ENCODE assay signal across 28 mouse cellular contexts in the genomic region with DNA sequence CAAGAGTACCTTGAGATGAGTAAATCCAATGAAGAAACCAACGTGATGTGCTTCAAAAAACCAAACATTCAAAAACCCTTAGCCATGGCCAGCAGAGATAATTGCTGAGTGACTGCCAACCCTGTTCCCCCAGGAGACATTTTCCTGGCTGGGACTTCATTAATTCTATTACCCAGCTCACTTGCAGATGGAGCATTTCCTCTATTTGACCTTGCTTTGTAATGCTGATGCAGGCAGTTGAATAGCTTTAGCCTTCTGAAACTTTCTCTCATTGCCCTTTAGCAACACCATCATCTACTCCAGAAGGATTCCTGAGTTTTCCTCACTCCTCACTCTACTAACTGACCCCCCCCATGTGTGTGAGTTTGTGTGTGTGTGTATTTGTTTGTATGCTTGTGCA. TPM values are rescaled to one million over a fixed set of nuclear protein-coding genes. Genes with fewer than 3 reads are reported as not detected.
DNase-seq lines count a peak whose midpoint lies in the region; ATAC-seq and TF ChIP-seq lines count a peak whose summit lies in the region.
"Had no signal": no experiment of that assay in that cellular context is flagged by ENCODE, and none has a peak within 500 bp of the region (broad histone marks: within the 10 kb centered on the region; RNA-seq: fewer than 3 reads in every experiment).

No protein-coding gene starts in this region.

- DNase-seq in cerebellum, adult 18-20 months: peak; percentile 4
- no peak for DNase-seq in cerebellum, adult 11-12 months
- peak; percentile 6 for DNase-seq in heart, adult 8-10 months (ENCODE audit: low spot score)
- peak; percentile 60 for DNase-seq in left cerebral cortex, postnatal 4 days
- DNase-seq in left cerebral cortex, postnatal 36 days (ENCODE audit: low spot score in 2 of 2): no peak
- DNase-seq in layer of hippocampus, adult 2 months (ENCODE audit: low spot score in 2 of 2): no peak
- no peak for DNase-seq in right cerebral cortex, adult 18-20 months
- DNase-seq: adrenal gland, adult 8-10 months; embryo, embryonic 11 days; kidney, adult 2 months; kidney, postnatal 25 days; liver, embryonic 13.5 days; lung, adult 2 months; lung, postnatal 14 days; right cerebral cortex, postnatal 25 days; spleen, adult 18-20 months had no signal

- no peaks in the 10 kb centered on the region for H3K9me3 ChIP-seq in heart, embryonic 12.5 days (replicated peaks)
- H3K9me3 ChIP-seq: embryonic facial prominence, embryonic 13.5 days; forebrain, embryonic 13.5 days; heart, embryonic 15.5 days; hindbrain, embryonic 12.5 days; liver, embryonic 13.5 days had no signal

- no peaks in the 10 kb centered on the region for H3K27me3 ChIP-seq in heart, embryonic 12.5 days (replicated peaks)
- H3K27me3 ChIP-seq: embryonic facial prominence, embryonic 13.5 days; forebrain, embryonic 13.5 days; heart, embryonic 15.5 days; hindbrain, embryonic 12.5 days; liver, embryonic 13.5 days had no signal

- H3K9ac ChIP-seq in heart, embryonic 12.5 days: no peak overlapping the region
- H3K9ac ChIP-seq: embryonic facial prominence, embryonic 13.5 days; forebrain, embryonic 13.5 days; heart, embryonic 15.5 days; hindbrain, embryonic 12.5 days; liver, embryonic 13.5 days had no signal

- H3K36me3 ChIP-seq in heart, embryonic 12.5 days: no peaks in the 10 kb centered on the region
- H3K36me3 ChIP-seq: embryonic facial prominence, embryonic 13.5 days; heart, embryonic 15.5 days; hindbrain, embryonic 12.5 days; liver, embryonic 13.5 days had no signal

- H3K27ac ChIP-seq in heart, embryonic 12.5 days (ENCODE audit: poor library complexity, severe bottlenecking): no peak overlapping the region
- H3K27ac ChIP-seq in layer of hippocampus, adult 2 months: no peak overlapping the region
- H3K27ac ChIP-seq: embryonic facial prominence, embryonic 13.5 days; forebrain, embryonic 13.5 days; heart, embryonic 15.5 days; hindbrain, embryonic 12.5 days; liver, embryonic 13.5 days had no signal

- H3K4me3 ChIP-seq in heart, embryonic 12.5 days: no peak overlapping the region
- H3K4me3 ChIP-seq in layer of hippocampus, adult 2 months: no peak overlapping the region
- H3K4me3 ChIP-seq: embryonic facial prominence, embryonic 13.5 days; erythroblast, embryonic 14.5 days; forebrain, embryonic 13.5 days; heart, embryonic 15.5 days; hindbrain, embryonic 12.5 days; liver, embryonic 13.5 days had no signal

- intact Hi-C loops in left cerebral cortex, postnatal 4 days (cut with DNase I): no loop called here
- intact Hi-C loops in left cerebral cortex, postnatal 36 days (cut with DNase I): no loop called here

- TF ChIP-seq CTCF in layer of hippocampus, adult 2 months (conservative IDR thresholded peaks at IDR 0.05): no peak

- ATAC-seq in heart, embryonic 12.5 days (ENCODE audit: insufficient number of reproducible peaks, low FRiP score): no peak
- ATAC-seq: activated CD4-positive, CD25-positive, alpha-beta regulatory T cell, adult 4 months; forebrain, embryonic 13.5 days; Patski had no signal

- H3K4me1 ChIP-seq in heart, embryonic 12.5 days (replicated peaks): no peaks in the 10 kb centered on the region
- H3K4me1 ChIP-seq: embryonic facial prominence, embryonic 13.5 days; heart, embryonic 15.5 days; liver, embryonic 13.5 days had no signal

- WGBS in heart, embryonic 12.5 days: 55% methylated on average over 1 of the region's 1 CpGs

- H3K4me2 ChIP-seq in heart, embryonic 12.5 days: no peak overlapping the region
- H3K4me2 ChIP-seq: embryonic facial prominence, embryonic 13.5 days; forebrain, embryonic 13.5 days; heart, embryonic 15.5 days; hindbrain, embryonic 12.5 days; liver, embryonic 13.5 days; midbrain, embryonic 11.5 days had no signal

RNA-seq across cellular contexts. Expression of a gene that starts 34.6 kb away (rescaled TPM):
- total RNA-seq in heart, adult 8-10 months (2022): under 1 TPM; 0.06 to 0.25 (median 0.14) TPM
- 0.97 and 1.3 TPM in 2 replicates for polyA plus RNA-seq in heart, embryonic 12.5 days (2016; fragmentation: Nextera tagmentation; extraction: Ambion mirVana)
- total RNA-seq in left cerebral cortex, postnatal 4 days (2021): 10 to 100 TPM; 38.3 to 40.2 TPM
- total RNA-seq in left cerebral cortex, postnatal 36 days (2021): 10 to 100 TPM; 38.9 to 40.2 TPM
- 1 to 10 TPM; 9.4 to 9.5 TPM for total RNA-seq in layer of hippocampus, adult 2 months (2021)
- total RNA-seq: megakaryocyte progenitor cell, adult 5-6 weeks; monocyte, adult 5-6 weeks; neutrophil, adult 5-6 weeks had no signal
- polyA plus RNA-seq: activated CD4-positive, CD25-positive, alpha-beta regulatory T cell, adult 4 months; erythroblast, embryonic 14.5 days; Patski had no signal

Comparison
In these comparisons a context has a peak if more than half of its experiments do, and no peak if none do; other contexts are left out.
1. DNase-seq: peak in cerebellum, adult 18-20 months (2 of 2), heart, adult 8-10 months (single experiment) and left cerebral cortex, postnatal 4 days (single experiment); none in cerebellum, adult 11-12 months (single experiment), left cerebral cortex, postnatal 36 days (0 of 2), layer of hippocampus, adult 2 months (0 of 2) and right cerebral cortex, adult 18-20 months (single experiment).
2. RNA of a gene that starts 34.6 kb away (total RNA-seq): 38.3 to 40.2 TPM in left cerebral cortex, postnatal 4 days, 38.9 to 40.2 TPM in left cerebral cortex, postnatal 36 days and 9.4 to 9.5 TPM in layer of hippocampus, adult 2 months; 0.06 to 0.25 TPM in heart, adult 8-10 months; every median in the first group is over 4 times any median in the second.